Mouse (Mus musculus) intestine, postnatal 0 days (tissue): ENCODE measurements at regions not wholly inside any gene's neighbourhood (a gene's known extent, or its start where the extent isn't known, plus 50 kb on each side); places are given as distances from the start of the nearest gene placed in this dataset.

Source experiments
- ATAC-seq: fragments of 200-750 bp; cut with Nextera tagmentation; 2 replicates; pipeline ENCODE4 v1.8.0; 2017; ENCODE audit warnings: mild to moderate bottlenecking, moderate TSS enrichment, moderate library complexity
- H3K27ac ChIP-seq: fragments of 300-500 bp; sonication (generic); 2 replicates; pipeline ENCODE4 v1.5.1; 2014; ENCODE audit warnings: mild to moderate bottlenecking, low read depth, low read length, moderate library complexity
- H3K27me3 ChIP-seq: fragments of 300-500 bp; sonication (generic); replicated peaks from 2 replicates; pipeline ENCODE4 v1.6.1; 2014; ENCODE audit warnings: low read length, mixed read lengths; ENCODE audit not compliant: control insufficient read depth, insufficient read depth
- H3K36me3 ChIP-seq: fragments of 300-500 bp; sonication (generic); 2 replicates; pipeline ENCODE4 v1.6.1; 2014; ENCODE audit warnings: mild to moderate bottlenecking, moderate library complexity; ENCODE audit not compliant: control insufficient read depth, insufficient read depth
- H3K4me1 ChIP-seq: fragments of 300-500 bp; sonication (generic); replicated peaks from 2 replicates; pipeline ENCODE4 v1.6.1; 2014; ENCODE audit warnings: antibody characterized with exemption, low read length, mixed read lengths; ENCODE audit not compliant: control insufficient read depth, insufficient read depth
- H3K4me2 ChIP-seq: fragments of 300-500 bp; sonication (generic); replicated peaks from 2 replicates; pipeline ENCODE4 v1.6.1; 2014; ENCODE audit warnings: low read depth, mild to moderate bottlenecking, moderate library complexity
- H3K4me3 ChIP-seq: fragments of 300-500 bp; sonication (generic); 2 replicates; pipeline ENCODE4 v1.5.1; 2014; ENCODE audit warnings: low read depth, low read length
- H3K9ac ChIP-seq: fragments of 300-500 bp; sonication (generic); 2 replicates; pipeline ENCODE4 v1.6.1; 2014; ENCODE audit warnings: mild to moderate bottlenecking, low read depth, low read length
- H3K9me3 ChIP-seq: fragments of 300-500 bp; sonication (generic); 2 replicates; pipeline ENCODE4 v1.6.1; 2016; ENCODE audit warnings: mixed run types; ENCODE audit not compliant: control insufficient read depth
- CTCF ChIP-seq: sonication (generic); IDR thresholded peaks from 2 replicates; pipeline ENCODE4 v1.5.1; 2016; ENCODE audit warnings: low read depth, mild to moderate bottlenecking, control low read depth, antibody characterized with exemption, moderate library complexity
- WGBS: fragments of 180-500 bp; shearing (Covaris S2); extraction: QIAGEN DNeasy Blood & Tissue Kit; methylation state at CpG from one replicate; pipeline ENCODE4 v1.1.7; 2014; 5-methylcytosine and 5-hydroxymethylcytosine counted together

- ATAC-seq: no peak
- Histone ChIP-seq H3K4me2 (no peak overlapping the region), H3K9ac (no peak overlapping the region), H3K4me1 (no peaks in the 10 kb centered on the region), H3K36me3 (no peaks in the 10 kb centered on the region), H3K9me3 (no peaks in the 10 kb centered on the region), H3K4me3 (no peak overlapping the region), H3K27ac (no peak overlapping the region), H3K27me3 (no peaks in the 10 kb centered on the region)
- no peak for TF ChIP-seq CTCF
- 85% methylated on average over 5 of the region's 5 CpGs for WGBS
Measured at GRCm38 (mm10) chr13:63735739-63736138, 79.3 kb upstream of the Ercc6l2 start.

GRCm38 (mm10) chr13:63741879-63742278, 73.2 kb upstream of the Ercc6l2 start:
- no peak for TF ChIP-seq CTCF

DNA sequence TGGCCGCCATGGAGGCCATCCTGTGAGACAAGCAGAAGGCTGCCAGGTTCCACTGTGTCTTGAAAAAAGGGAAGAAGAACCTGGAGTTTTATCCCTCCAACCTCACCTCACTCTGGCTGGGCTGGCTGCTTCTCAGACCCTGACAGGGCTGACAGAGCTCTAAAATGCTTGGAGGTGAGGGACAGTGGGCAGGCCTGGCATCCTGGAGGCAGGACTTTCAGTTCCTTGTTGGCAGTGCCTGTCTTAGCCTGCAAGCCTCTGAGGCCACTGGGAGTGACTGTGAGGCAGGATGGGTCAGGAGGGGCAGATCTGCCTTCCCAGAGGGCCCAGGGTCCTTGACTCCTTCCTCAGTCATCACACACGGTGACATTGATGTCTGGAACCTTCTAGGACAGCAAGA, 66.3 kb upstream of the Ercc6l2 start:
- TF ChIP-seq CTCF: no peak
- Histone ChIP-seq H3K36me3 (no peaks in the 10 kb centered on the region), H3K9ac (no peak overlapping the region), H3K4me3 (no peak overlapping the region), H3K27me3 (no peaks in the 10 kb centered on the region), H3K4me1 (no peaks in the 10 kb centered on the region), H3K4me2 (no peak overlapping the region), H3K9me3 (no peaks in the 10 kb centered on the region), H3K27ac (no peak overlapping the region)
- 82% methylated on average over 2 of the region's 2 CpGs for whole genome bisulfite sequencing
- no peak for ATAC-seq

More at GRCm38 (mm10) chr13:63741879-63742278, 73.2 kb upstream of the Ercc6l2 start:
- no peaks in the 10 kb centered on the region for H3K27me3 ChIP-seq
- H3K4me3 ChIP-seq: no peak overlapping the region
- H3K4me1 ChIP-seq: no peaks in the 10 kb centered on the region
- no peak overlapping the region for H3K4me2 ChIP-seq
- no peak overlapping the region for H3K9ac ChIP-seq
- WGBS: 64% methylated on average over 2 of the region's 2 CpGs
- ATAC-seq: no peak
- no peaks in the 10 kb centered on the region for H3K9me3 ChIP-seq
- H3K27ac ChIP-seq: no peak overlapping the region
- H3K36me3 ChIP-seq: no peaks in the 10 kb centered on the region

- H3K4me1 ChIP-seq: no peaks in the 10 kb centered on the region
- H3K9me3 ChIP-seq: no peaks in the 10 kb centered on the region
- no peaks in the 10 kb centered on the region for H3K27me3 ChIP-seq
- H3K9ac ChIP-seq: no peak overlapping the region
- WGBS: 64% methylated on average over 4 of the region's 4 CpGs
- H3K4me3 ChIP-seq: no peak overlapping the region
- ATAC-seq: no peak
- H3K4me2 ChIP-seq: no peak overlapping the region
- H3K27ac ChIP-seq: no peak overlapping the region
- no peaks in the 10 kb centered on the region for H3K36me3 ChIP-seq
- no peak for TF ChIP-seq CTCF
Measured at GRCm38 (mm10) chr13:63749997-63750396, 65.0 kb upstream of the Ercc6l2 start.

DNA sequence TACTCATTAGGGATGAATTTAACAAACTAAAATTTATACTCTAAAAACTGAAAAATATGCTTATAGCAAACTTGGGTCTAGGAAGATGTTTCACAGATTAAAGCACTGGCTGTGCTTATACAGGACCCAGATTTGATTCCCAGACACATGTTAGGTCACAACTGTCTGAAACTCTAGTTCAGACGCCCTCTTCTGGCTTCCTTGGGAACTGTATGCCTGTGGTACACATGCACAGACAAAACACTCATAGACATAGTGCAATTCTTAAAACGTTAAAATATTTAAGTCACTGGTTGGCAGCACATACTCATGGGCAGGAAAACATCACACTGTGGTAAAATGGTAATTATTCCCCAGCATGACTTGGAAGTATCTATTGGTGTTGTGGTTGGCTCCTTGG, 63.8 kb upstream of the Ercc6l2 start:
- Histone ChIP-seq H3K27ac (no peak overlapping the region), H3K36me3 (no peaks in the 10 kb centered on the region), H3K9me3 (no peaks in the 10 kb centered on the region), H3K4me3 (no peak overlapping the region), H3K27me3 (no peaks in the 10 kb centered on the region), H3K4me2 (no peak overlapping the region), H3K9ac (no peak overlapping the region), H3K4me1 (no peaks in the 10 kb centered on the region)
- WGBS: 67% methylated on average over 2 of the region's 2 CpGs
- ATAC-seq: no peak
- TF ChIP-seq CTCF: no peak

- no peak overlapping the region for H3K4me2 ChIP-seq
- H3K9ac ChIP-seq: no peak overlapping the region
- WGBS: 49% methylated on average over 5 of the region's 5 CpGs
Measured at GRCm38 (mm10) chr13:63757061-63757460, 58.0 kb upstream of the Ercc6l2 start.

DNA sequence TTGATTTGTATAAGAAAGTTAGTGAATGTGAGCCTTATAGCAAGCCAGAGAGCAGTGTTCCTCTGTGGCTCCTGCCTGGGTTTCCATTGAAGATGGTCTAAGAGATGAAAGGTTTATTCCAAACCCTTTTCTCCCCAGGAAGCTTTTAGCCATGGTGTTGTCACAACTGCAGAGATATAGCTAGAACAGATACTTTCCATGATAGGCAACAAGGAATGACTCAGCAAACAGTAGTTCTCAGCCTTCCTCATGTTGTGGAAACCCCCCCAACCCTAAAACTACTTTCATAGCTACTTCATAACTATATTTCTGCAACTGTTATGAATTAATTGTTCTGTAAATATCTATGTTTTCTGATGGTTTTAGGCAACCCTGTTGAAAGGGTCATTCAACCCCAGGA, 53.5 kb upstream of the Ercc6l2 start:
- no peak for TF ChIP-seq CTCF
- H3K4me2 ChIP-seq: no peak overlapping the region
- H3K36me3 ChIP-seq: no peaks in the 10 kb centered on the region
- no peaks in the 10 kb centered on the region for H3K9me3 ChIP-seq
- H3K27ac ChIP-seq: no peak overlapping the region
- H3K4me3 ChIP-seq: no peak overlapping the region
- no peak for ATAC-seq
- H3K4me1 ChIP-seq: no peaks in the 10 kb centered on the region
- no peak overlapping the region for H3K9ac ChIP-seq
- no peaks in the 10 kb centered on the region for H3K27me3 ChIP-seq

More at GRCm38 (mm10) chr13:63757061-63757460, 58.0 kb upstream of the Ercc6l2 start:
- H3K4me1 ChIP-seq: no peaks in the 10 kb centered on the region
- no peak overlapping the region for H3K4me3 ChIP-seq
- no peaks in the 10 kb centered on the region for H3K9me3 ChIP-seq
- no peak for TF ChIP-seq CTCF
- no peak for ATAC-seq
- no peaks in the 10 kb centered on the region for H3K36me3 ChIP-seq
- H3K27ac ChIP-seq: no peak overlapping the region
- H3K27me3 ChIP-seq: no peaks in the 10 kb centered on the region
